8 mouse cellular contexts compared by ENCODE assay signal in the genomic region with DNA sequence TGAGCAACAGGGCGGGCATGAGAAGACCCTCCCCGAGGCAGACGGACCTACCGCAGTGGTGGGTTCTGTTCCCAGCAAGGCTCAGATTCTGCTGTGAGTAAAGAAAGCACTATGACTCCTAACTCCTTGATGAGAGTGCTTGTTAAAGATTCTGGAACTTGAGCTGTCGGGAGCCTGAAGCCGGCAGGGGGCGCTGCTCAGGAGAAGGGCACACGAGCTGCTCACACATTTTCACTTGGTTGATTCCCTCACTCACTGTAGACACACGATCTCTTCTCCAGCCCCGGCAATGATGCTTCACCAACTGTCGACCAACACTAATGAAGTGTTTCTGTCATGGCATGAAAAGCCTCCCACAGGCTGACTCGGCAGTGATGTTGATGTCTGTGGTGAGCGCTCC.
A peak's percentile ranks its signal among the peaks of the same experiment; 100 is the strongest.
DNase-seq lines count a peak whose midpoint lies in the region; ATAC-seq and TF ChIP-seq lines count a peak whose summit lies in the region.

No protein-coding gene starts in this region.

- TF ChIP-seq CTCF in C2C12 (IDR thresholded peaks at IDR 0.05; ENCODE audit: control insufficient read depth, insufficient read depth, insufficient read length), result peak; percentile 30
- peak; percentile 46; the same call in 1 of the 2 replicates for TF ChIP-seq CTCF in small intestine, adult 2 months (IDR thresholded peaks at IDR 0.05; ENCODE audit: extremely low read depth, insufficient read length, insufficient replicate concordance, low read depth, low read length)

- no peaks in the 10 kb centered on the region for H3K79me2 ChIP-seq in C2C12 (ENCODE audit: control insufficient read depth, insufficient read depth)

- no peak for ATAC-seq in erythroblast, adult 5-6 weeks (replicated peaks; ENCODE audit: low FRiP score, poor library complexity, severe bottlenecking)

- no peaks in the 10 kb centered on the region for H3K79me3 ChIP-seq in C2C12 (ENCODE audit: low read depth)

- no peaks in the 10 kb centered on the region for H3K4me1 ChIP-seq in small intestine, adult 2 months (ENCODE audit: control insufficient read depth, insufficient read depth, insufficient read length, low read length)

- no peak overlapping the region for H3ac ChIP-seq in C2C12 (ENCODE audit: control insufficient read depth, insufficient read length, low read depth)

- no peaks in the 10 kb centered on the region for H3K27me3 ChIP-seq in C2C12 (ENCODE audit: control insufficient read depth, insufficient read depth, insufficient read length)
- H3K27me3 ChIP-seq in small intestine, adult 2 months (ENCODE audit: control insufficient read depth, insufficient read depth, low read length), result no peaks in the 10 kb centered on the region

- TF ChIP-seq POLR2A in small intestine, adult 2 months (IDR thresholded peaks at IDR 0.05; ENCODE audit: low read depth, low read length), result no peak

- no peak overlapping the region for H3K27ac ChIP-seq in small intestine, adult 2 months (ENCODE audit: insufficient read depth, low read depth, low read length)

- WGBS in small intestine, adult 2 months, result 32% methylated on average over 13 of the region's 13 CpGs

- H3K4me3 ChIP-seq in C2C12 (ENCODE audit: insufficient read depth, poor library complexity, severe bottlenecking), result no peak overlapping the region
- H3K4me3 ChIP-seq in small intestine, adult 2 months (ENCODE audit: low read depth, low read length), result no peak overlapping the region

- peak; percentile 72 for DNase-seq in ES-CJ7 (ENCODE audit: low read depth, low spot score)
- DNase-seq in cerebellum, adult 8-10 months, result peak; percentile 18
- DNase-seq in gastrocnemius, adult 18-20 months (ENCODE audit: low spot score), result peak; percentile 27
- peak; percentile 60 to 80 for DNase-seq in layer of hippocampus, adult 18-20 months (ENCODE audit: low spot score in 2 of 2)
- DNase-seq in lung, postnatal 10 days, result peak; percentile 71

- no peaks in the 10 kb centered on the region for H3K36me3 ChIP-seq in C2C12 (ENCODE audit: control insufficient read depth, insufficient read depth)
- no peaks in the 10 kb centered on the region for H3K36me3 ChIP-seq in small intestine, adult 2 months (ENCODE audit: control insufficient read depth, insufficient read depth, low read length)

TF ChIP-seq in C2C12, 6 proteins besides CTCF, POLR2A, EP300 and RAD21:
- TF ChIP-seq USF1 (IDR thresholded peaks at IDR 0.05; ENCODE audit: low read depth), result no peak
- no peak for TF ChIP-seq CEBPB (IDR thresholded peaks at IDR 0.05; ENCODE audit: low read depth)
- no peak for TF ChIP-seq MYOD1 (IDR thresholded peaks at IDR 0.05; ENCODE audit: control insufficient read depth, insufficient read length, low read depth)
- TF ChIP-seq FOSL1 (IDR thresholded peaks at IDR 0.05; ENCODE audit: insufficient read depth, low read length, poor library complexity, severe bottlenecking), result no peak
- no peak for TF ChIP-seq MYOG (IDR thresholded peaks at IDR 0.05; ENCODE audit: control insufficient read depth, extremely low read depth, insufficient read length)
- no peak for TF ChIP-seq MAX (IDR thresholded peaks at IDR 0.05)

Comparison
In these comparisons a context has a peak if more than half of its experiments do, and no peak if none do; other contexts are left out.
1. DNase-seq: peak in every context shown above with its lines; median percentile 72 in ES-CJ7; 71 in lung, postnatal 10 days; 70 in layer of hippocampus, adult 18-20 months; 27 in gastrocnemius, adult 18-20 months; 18 in cerebellum, adult 8-10 months.